Mouse (Mus musculus) neural tube, embryonic 11.5 days (tissue): ENCODE results near the gene Rab6a. TPM values are rescaled to one million over a fixed set of nuclear protein-coding genes. Genes with fewer than 3 reads are reported as not detected.

Experiments used
- ATAC-seq: fragments of 200-750 bp; cut with Nextera tagmentation; 2 replicates; pipeline ENCODE4 v1.8.0; 2017; ENCODE audit warnings: moderate number of reproducible peaks, mild to moderate bottlenecking, moderate TSS enrichment, moderate library complexity; ENCODE audit not compliant: insufficient read depth, low FRiP score, low TSS enrichment
- DNase-seq: peaks from one replicate; pipeline ENCODE4 v3.0.0-alpha.2; 2015; ENCODE audit warnings: low spot score
- H3K27ac ChIP-seq: fragments of 300-500 bp; sonication (generic); 2 replicates; pipeline ENCODE4 v1.5.1; 2014; ENCODE audit warnings: low read depth, mild to moderate bottlenecking, low read length
- H3K27me3 ChIP-seq: fragments of 300-500 bp; sonication (generic); 2 replicates; pipeline ENCODE4 v1.6.1; 2014; ENCODE audit warnings: mild to moderate bottlenecking, low read length, mixed read lengths; ENCODE audit not compliant: control insufficient read depth, insufficient read depth
- H3K36me3 ChIP-seq: fragments of 300-500 bp; sonication (generic); 2 replicates; pipeline ENCODE4 v1.6.1; 2014; ENCODE audit warnings: mild to moderate bottlenecking, low read length, moderate library complexity, mixed read lengths; ENCODE audit not compliant: control insufficient read depth, insufficient read depth
- H3K4me1 ChIP-seq: fragments of 300-500 bp; sonication (generic); 2 replicates; pipeline ENCODE4 v1.6.1; 2014; ENCODE audit warnings: low read length, mixed read lengths; ENCODE audit not compliant: control insufficient read depth, insufficient read depth
- H3K4me2 ChIP-seq: fragments of 300-500 bp; sonication (generic); 2 replicates; pipeline ENCODE4 v1.6.1; 2014; ENCODE audit warnings: low read depth, mild to moderate bottlenecking, moderate library complexity
- H3K4me3 ChIP-seq: fragments of 300-500 bp; sonication (generic); 2 replicates; pipeline ENCODE4 v1.5.1; 2014; ENCODE audit warnings: low read depth, low read length
- H3K9ac ChIP-seq: fragments of 300-500 bp; sonication (generic); 2 replicates; pipeline ENCODE4 v1.6.1; 2014; ENCODE audit warnings: mild to moderate bottlenecking, low read length
- H3K9me3 ChIP-seq: fragments of 300-500 bp; sonication (generic); 2 replicates; pipeline ENCODE4 v1.6.1; 2016; ENCODE audit warnings: low read length; ENCODE audit not compliant: control insufficient read depth
- WGBS: fragments of 180-500 bp; shearing (Covaris S2); extraction: QIAGEN DNeasy Blood & Tissue Kit; methylation state at CpG from one replicate; pipeline ENCODE4 v1.1.7; 2014; 5-methylcytosine and 5-hydroxymethylcytosine counted together
- polyA plus RNA-seq: library from polyadenylated mRNA; unstranded; fragments of >200 nt; fragmentation: Nextera tagmentation; extraction: Ambion mirVana; gene quantifications from 2 replicates; pipeline ENCODE4 v1.2.1, GENCODE M21; 2014

Rab6a gene
- polyA plus RNA-seq, 1 experiment from 2014 or later = 200 TPM

DNA sequence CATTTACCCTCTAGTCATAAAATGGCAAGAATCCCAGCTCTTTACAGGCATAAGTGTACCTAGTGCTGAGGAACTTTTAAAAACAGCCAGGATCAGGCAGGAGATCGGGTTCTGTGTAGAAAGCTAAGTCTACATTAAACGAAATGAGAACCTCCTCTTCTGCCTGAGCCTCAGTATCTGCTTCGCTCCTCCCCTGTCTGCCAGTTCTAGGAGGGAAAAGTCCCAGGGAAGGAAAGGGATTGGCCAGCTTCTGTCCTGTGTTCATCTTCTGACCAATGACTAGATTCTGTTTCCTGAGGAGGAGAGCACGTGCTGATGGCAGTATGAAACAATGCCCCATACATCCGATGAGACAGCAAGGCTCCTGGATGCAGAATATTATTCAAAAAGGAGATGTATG is 73.9 kb downstream of the Rab6a start:
- Histone ChIP-seq H3K4me3 (no peak overlapping the region), H3K27me3 (no peaks in the 10 kb centered on the region), H3K36me3 (no peaks in the 10 kb centered on the region), H3K9ac (no peak overlapping the region), H3K27ac (no peak overlapping the region), H3K4me1 (no peaks in the 10 kb centered on the region), H3K9me3 (no peaks in the 10 kb centered on the region), H3K4me2 (no peak overlapping the region)
- ATAC-seq (no peak), DNase-seq (no peak)
- 62% methylated on average over 5 of the region's 5 CpGs for WGBS

DNA sequence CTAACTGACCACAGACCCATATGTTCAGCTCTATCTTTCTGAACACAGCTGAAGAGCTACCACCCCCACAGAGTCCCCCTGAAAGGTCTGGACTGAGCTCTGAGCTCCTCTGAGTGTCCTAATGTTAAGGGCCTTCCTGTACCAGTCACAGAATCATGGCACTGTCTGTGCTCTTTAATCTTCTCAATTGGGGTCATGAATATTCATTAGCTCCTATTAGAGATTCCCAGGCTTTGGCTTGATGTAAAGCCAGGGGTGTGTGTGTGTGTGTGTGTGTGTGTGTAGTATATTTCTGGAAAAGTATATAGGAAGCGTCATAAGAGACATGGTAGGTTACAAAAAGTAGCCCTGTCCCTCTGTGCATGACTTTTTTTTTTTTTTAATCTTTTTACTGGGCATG is 76.0 kb downstream of the Rab6a start:
- Histone ChIP-seq H3K27me3 (no peaks in the 10 kb centered on the region), H3K36me3 (no peaks in the 10 kb centered on the region), H3K9me3 (no peaks in the 10 kb centered on the region), H3K9ac (no peak overlapping the region), H3K4me3 (no peak overlapping the region), H3K4me2 (no peak overlapping the region), H3K27ac (no peak overlapping the region), H3K4me1 (no peaks in the 10 kb centered on the region)
- DNase-seq = no peak
- 93% methylated on average over 1 of the region's 1 CpGs for WGBS
- ATAC-seq = no peak

DNA sequence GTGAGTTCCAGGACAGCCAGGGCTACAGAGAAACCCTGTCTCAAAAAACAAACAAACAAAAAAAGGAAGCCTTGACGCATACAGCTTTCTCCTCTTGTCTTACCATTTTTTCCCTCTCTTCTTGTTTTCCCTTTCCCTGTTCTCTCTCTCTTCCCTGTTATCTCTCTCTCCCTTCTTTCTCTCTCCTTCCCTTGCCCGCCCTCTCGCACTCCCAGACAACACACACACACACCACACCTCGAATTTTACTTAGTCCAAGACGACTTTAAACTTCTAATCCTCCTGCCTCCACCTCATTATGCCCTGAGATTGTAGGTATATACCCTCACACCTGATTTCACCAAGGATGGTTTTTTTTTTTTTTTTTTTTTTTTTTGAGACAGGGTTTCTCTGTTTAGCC is 76.9 kb downstream of the Rab6a start:
- WGBS = 72% methylated on average over 5 of the region's 5 CpGs
- Histone ChIP-seq H3K9ac (no peak overlapping the region), H3K4me1 (no peaks in the 10 kb centered on the region), H3K4me2 (no peak overlapping the region), H3K9me3 (no peaks in the 10 kb centered on the region), H3K27ac (no peak overlapping the region), H3K36me3 (no peaks in the 10 kb centered on the region), H3K27me3 (no peaks in the 10 kb centered on the region), H3K4me3 (no peak overlapping the region)
- ATAC-seq = no peak
- DNase-seq = no peak

DNA sequence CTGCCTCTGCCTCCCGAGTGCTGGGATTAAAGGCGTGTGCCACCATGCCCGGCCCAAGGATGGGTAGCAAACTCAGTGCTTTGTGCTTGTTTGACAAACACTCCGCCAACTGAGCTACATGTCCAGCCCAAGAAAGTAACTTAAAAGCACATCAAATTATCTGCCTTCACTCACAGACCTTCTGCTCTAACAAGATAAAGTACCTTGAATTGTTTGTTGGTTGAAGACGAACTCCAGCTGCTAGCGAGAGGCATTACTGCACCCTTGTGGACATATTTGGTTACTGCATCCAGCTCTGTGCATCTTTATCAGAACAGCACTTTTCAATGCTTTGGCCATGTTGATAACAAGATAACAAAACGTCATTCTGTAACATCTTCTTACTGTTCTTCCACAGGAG is 77.3 kb downstream of the Rab6a start:
- H3K4me2 ChIP-seq = no peak overlapping the region
- no peak overlapping the region for H3K4me3 ChIP-seq
- peak; percentile 53 for DNase-seq
- H3K9ac ChIP-seq = no peak overlapping the region
- no peaks in the 10 kb centered on the region for H3K9me3 ChIP-seq
- no peaks in the 10 kb centered on the region for H3K4me1 ChIP-seq
- no peaks in the 10 kb centered on the region for H3K36me3 ChIP-seq
- WGBS = 61% methylated on average over 7 of the region's 7 CpGs
- no peak overlapping the region for H3K27ac ChIP-seq
- H3K27me3 ChIP-seq = no peaks in the 10 kb centered on the region
- no peak for ATAC-seq

DNA sequence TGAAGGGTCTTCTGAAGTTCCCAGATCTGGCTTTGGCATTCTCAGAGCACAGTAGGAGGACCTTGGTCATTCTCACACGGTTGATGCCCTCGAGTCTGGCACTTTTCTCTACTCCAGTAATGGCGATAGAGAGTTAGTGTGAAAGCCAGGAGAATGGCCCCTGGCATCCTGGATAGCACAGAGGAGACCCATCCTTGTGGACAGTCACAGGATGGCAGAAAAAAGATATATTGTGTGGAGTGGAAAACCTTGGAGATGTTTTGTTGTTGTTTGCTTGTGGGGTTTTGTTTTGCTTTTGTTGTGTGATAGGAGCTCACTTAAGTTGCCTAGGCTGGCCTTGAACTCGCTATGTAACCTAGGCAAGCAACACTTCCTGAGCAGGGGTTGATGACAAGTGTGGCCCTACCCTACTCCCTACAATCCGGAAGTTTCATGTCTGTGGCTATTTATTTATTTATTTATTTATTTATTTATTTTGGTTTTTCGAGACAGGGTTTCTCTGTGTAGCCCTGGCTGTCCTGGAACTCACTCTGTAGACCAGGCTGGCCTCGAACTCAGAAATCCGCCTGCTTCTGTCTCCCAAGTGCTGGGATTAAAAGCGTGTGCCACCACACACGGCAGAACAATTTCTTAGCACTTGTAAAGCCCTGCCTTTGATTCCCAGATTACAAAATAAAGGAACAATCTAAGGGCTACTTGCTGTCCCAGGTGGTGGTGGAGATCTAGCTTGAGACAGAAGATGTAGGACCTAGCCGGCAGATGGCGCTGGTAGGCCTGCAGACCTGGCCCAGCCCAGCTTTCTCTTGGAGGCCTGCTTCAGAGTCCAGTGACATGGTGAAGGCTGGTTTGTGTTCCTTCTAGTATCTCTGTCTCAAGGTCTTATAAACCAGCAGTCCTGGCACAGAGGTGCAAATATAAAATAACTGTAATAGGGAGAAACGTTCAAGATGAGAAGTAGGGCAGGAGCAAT is 78.1 kb downstream of the Rab6a start:
- H3K4me3 ChIP-seq = no peak overlapping the region
- no peak overlapping the region for H3K27ac ChIP-seq
- no peaks in the 10 kb centered on the region for H3K4me1 ChIP-seq
- no peaks in the 10 kb centered on the region for H3K9me3 ChIP-seq
- ATAC-seq = peak; percentile 69; the same call in 1 of the 2 replicates
- DNase-seq = peak; percentile 79
- no peaks in the 10 kb centered on the region for H3K36me3 ChIP-seq
- no peaks in the 10 kb centered on the region for H3K27me3 ChIP-seq
- H3K9ac ChIP-seq = no peak overlapping the region
- no peak overlapping the region for H3K4me2 ChIP-seq
- 40% methylated on average over 13 of the region's 13 CpGs for WGBS

DNA sequence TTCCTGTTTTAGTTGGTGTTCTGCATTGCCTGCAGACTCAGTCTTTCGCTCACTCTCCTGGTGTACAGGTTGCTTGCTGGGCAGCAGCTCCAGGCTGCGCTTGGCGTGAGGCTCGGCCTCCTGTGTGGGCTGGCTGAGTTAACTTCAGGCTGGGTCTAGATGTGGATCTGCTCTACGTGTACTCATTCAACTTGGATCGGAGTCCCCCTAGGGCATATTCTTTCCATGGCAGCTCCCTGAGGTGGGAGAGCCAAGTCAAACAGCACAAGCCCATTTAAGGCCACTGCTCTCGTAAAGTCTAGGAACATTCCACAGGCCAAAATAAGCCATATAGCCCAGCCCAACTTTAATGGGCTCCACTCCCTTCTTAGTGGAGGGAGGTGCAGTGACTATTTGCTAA is 81.3 kb downstream of the Rab6a start:
- no peaks in the 10 kb centered on the region for H3K36me3 ChIP-seq
- no peak overlapping the region for H3K4me3 ChIP-seq
- no peaks in the 10 kb centered on the region for H3K4me1 ChIP-seq
- no peak overlapping the region for H3K27ac ChIP-seq
- no peak overlapping the region for H3K4me2 ChIP-seq
- H3K9me3 ChIP-seq = no peaks in the 10 kb centered on the region
- DNase-seq = no peak
- no peaks in the 10 kb centered on the region for H3K27me3 ChIP-seq
- H3K9ac ChIP-seq = no peak overlapping the region
- ATAC-seq = no peak
- WGBS = 89% methylated on average over 7 of the region's 7 CpGs

Other genes starting within 250 kb of the Rab6a start
- gene C2cd3, start 235.2 kb upstream of the Rab6a start, polyA plus RNA-seq = 34.2 and 42.3 TPM in 2 replicates
- gene Ppme1, start 235.1 kb upstream of the Rab6a start, polyA plus RNA-seq = 116 and 124 TPM in 2 replicates
- not detected in 2 replicates for gene Ucp3, start 134.4 kb upstream of the Rab6a start, polyA plus RNA-seq
- gene Ucp2, start 114.1 kb upstream of the Rab6a start, polyA plus RNA-seq = 88.8 and 95.4 TPM in 2 replicates
- gene Dnajb13, start 92.5 kb upstream of the Rab6a start, polyA plus RNA-seq = 0.25 and 0.84 TPM in 2 replicates
- 18.9 and 20.0 TPM in 2 replicates for gene Coa4, start 70.3 kb upstream of the Rab6a start, polyA plus RNA-seq
- gene Mrpl48, start 891 bp downstream of the Rab6a start, polyA plus RNA-seq = 57.4 and 60.8 TPM in 2 replicates
- 7.9 and 8.4 TPM in 2 replicates for gene Plekhb1, start 55.0 kb downstream of the Rab6a start, polyA plus RNA-seq
- 45.2 and 56.6 TPM in 2 replicates for gene Fam168a, start 99.2 kb downstream of the Rab6a start, polyA plus RNA-seq